Mouse (Mus musculus) small intestine, adult 2 months (tissue): Measurements from ENCODE around the gene Bnipl. TPM values are rescaled to one million over a fixed set of nuclear protein-coding genes. Genes with fewer than 3 reads are reported as not detected.

Source experiments
- H3K27ac ChIP-seq: fragments of 200-500 bp; 2 replicates; pipeline ENCODE4 v1.5.1; 2012; ENCODE audit warnings: low read depth, low read length, control low read depth, inconsistent platforms; ENCODE audit not compliant: insufficient read depth
- H3K27me3 ChIP-seq: fragments of 200-500 bp; 2 replicates; pipeline ENCODE4 v1.6.1; 2012; ENCODE audit warnings: mild to moderate bottlenecking, moderate library complexity, low read length, inconsistent platforms; ENCODE audit not compliant: control insufficient read depth, insufficient read depth
- H3K36me3 ChIP-seq: fragments of 200-500 bp; 2 replicates; pipeline ENCODE4 v1.6.1; 2012; ENCODE audit warnings: mild to moderate bottlenecking, low read length, control low read depth, inconsistent platforms; ENCODE audit not compliant: control insufficient read depth, insufficient read depth
- H3K4me1 ChIP-seq: fragments of 200-500 bp; 2 replicates; pipeline ENCODE4 v1.6.1; 2012; ENCODE audit warnings: low read length, inconsistent platforms, mixed read lengths; ENCODE audit not compliant: control insufficient read depth, insufficient read depth, insufficient read length
- H3K4me3 ChIP-seq: fragments of 200-500 bp; 2 replicates; pipeline ENCODE4 v1.5.1; 2012; ENCODE audit warnings: low read depth, mild to moderate bottlenecking, control low read depth, inconsistent platforms, low read length, moderate library complexity
- CTCF ChIP-seq: fragments of 200-500 bp; IDR thresholded peaks from 2 replicates; pipeline ENCODE4 v1.5.1; 2012; ENCODE audit warnings: low read depth, mild to moderate bottlenecking, control low read depth, inconsistent platforms, low read length, moderate library complexity, mixed read lengths; ENCODE audit not compliant: insufficient replicate concordance, insufficient read length; ENCODE audit errors: extremely low read depth
- POLR2A ChIP-seq: fragments of 200-500 bp; IDR thresholded peaks from 2 replicates; pipeline ENCODE4 v1.6.1; 2012; ENCODE audit warnings: low read depth, mild to moderate bottlenecking, control low read depth, inconsistent platforms, low read length, moderate library complexity
- WGBS: fragments of 180-500 bp; shearing (Covaris S2); methylation state at CpG from one replicate; pipeline ENCODE4 v1.1.7; 2018; 5-methylcytosine and 5-hydroxymethylcytosine counted together
- polyA plus RNA-seq: library from polyadenylated mRNA; depleted of rRNA; stranded (reverse); fragments of >200 nt; gene quantifications from 2 replicates; pipeline ENCODE4 v1.2.3, GENCODE M21; 2012; rRNA removed

The Bnipl gene
- polyA plus RNA-seq = 0.16 and 0.58 TPM in 2 replicates

DNA sequence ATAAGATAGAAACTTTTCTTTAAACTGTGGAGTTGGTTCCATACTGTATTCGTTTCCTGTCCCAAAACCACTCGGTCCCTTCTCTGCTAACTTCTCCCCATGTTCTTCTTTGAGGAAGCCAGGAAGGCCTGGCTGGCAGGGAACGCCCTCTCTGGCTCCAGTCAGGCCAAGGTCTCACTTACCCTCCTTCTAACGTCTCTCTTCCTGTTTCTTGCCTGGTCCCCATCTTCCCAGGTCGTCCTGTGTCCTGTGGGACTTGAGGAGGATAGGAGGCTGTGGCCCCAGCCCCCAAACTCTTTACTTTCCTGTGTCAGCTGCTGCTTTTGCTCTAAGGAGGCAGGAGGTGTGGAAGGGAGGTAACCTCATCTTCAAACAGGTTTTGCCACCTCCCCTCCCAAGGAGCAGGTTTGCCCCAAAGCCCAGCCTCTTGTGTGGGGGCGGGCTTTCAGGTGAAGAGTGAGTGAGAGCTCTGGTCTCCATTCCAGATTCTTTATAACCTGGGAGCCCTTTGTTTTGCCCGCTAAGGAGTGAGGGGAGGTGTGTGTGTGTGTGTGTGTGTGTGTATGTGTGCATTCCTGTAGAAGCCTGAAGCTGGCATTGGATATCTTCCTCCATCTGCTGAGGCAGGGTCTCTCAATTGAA, at the start of gene Bnipl:
Gene Bnipl (minus strand): TSS at position 411 of the 642 bp plus-strand sequence.
- WGBS = 42% methylated on average over 7 of the region's 7 CpGs
- Histone ChIP-seq H3K36me3 (peaks cover 9% of the 10 kb centered on the region; the same call in 1 of the 2 replicates), H3K4me1 (no peaks in the 10 kb centered on the region), H3K27me3 (no peaks in the 10 kb centered on the region), H3K27ac (no peak within 1 kb of the TSS), H3K4me3 (no peak within 1 kb of the TSS)
- TF ChIP-seq CTCF (no peak), POLR2A (no peak)

- peaks cover 24% of the 10 kb centered on the region; the same call in 1 of the 2 replicates for H3K4me1 ChIP-seq
- peaks cover 26% of the 10 kb centered on the region for H3K36me3 ChIP-seq
- WGBS = 25% methylated on average over 7 of the region's 7 CpGs
- peak overlapping the region; percentile 58 for H3K27ac ChIP-seq
- H3K4me3 ChIP-seq = no peak overlapping the region
- H3K27me3 ChIP-seq = no peaks in the 10 kb centered on the region
- TF ChIP-seq POLR2A = no peak
- no peak for TF ChIP-seq CTCF
Observed at GRCm38 (mm10) chr3:95298018-95298417, 47.0 kb upstream of the Bnipl start.

GRCm38 (mm10) chr3:95296103-95296469, 45.1 kb upstream of the Bnipl start:
- H3K27ac ChIP-seq = no peak overlapping the region
- 7% methylated on average over 5 of the region's 5 CpGs for WGBS
- H3K4me1 ChIP-seq = peaks cover 22% of the 10 kb centered on the region; the same call in 1 of the 2 replicates

DNA sequence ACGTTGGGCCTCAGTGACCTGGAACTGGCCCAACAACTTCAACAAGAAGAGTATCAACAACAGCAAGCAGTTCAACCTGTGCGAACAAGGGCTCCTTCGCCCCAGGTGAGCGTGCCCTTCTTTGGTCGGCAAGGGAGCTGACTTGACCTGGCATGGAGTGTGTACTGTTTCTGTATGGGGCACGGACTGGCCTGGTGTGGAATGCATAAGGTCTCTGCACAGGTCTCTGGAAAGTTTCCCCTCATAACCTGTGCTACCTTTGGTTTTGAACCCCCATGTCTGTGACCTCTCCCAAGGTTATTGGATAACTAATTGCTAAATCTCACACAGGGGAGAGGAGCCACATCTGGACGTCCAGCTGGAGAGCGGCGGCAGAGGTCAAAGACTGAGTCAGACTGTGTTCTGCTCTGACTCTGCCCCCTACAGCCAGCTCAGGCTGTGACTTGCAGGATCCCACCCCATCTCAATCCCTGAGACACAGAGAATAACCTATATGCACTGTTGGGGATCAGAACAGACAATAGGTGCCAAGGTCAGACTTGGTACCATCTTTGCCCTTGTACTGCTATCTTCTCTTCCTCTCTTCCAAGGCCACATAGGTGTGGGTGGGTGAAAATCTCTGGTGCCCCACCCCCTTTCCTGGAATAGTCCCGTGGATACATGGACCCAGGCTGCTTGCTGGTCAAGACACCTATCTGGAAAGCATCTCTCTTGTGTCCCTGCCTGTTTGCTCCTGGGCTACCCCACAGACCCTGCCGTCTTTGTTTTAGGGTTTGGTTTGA, 44.5 kb upstream of the Bnipl start:
- Histone ChIP-seq H3K36me3 (peaks cover 48% of the 10 kb centered on the region), H3K27me3 (no peaks in the 10 kb centered on the region), H3K4me3 (no peak overlapping the region), H3K4me1 (peaks cover 22% of the 10 kb centered on the region; the same call in 1 of the 2 replicates), H3K27ac (no peak overlapping the region)
- no peak for TF ChIP-seq POLR2A
- no peak for TF ChIP-seq CTCF
- WGBS = 72% methylated on average over 11 of the region's 11 CpGs

More at GRCm38 (mm10) chr3:95296103-95296469, 45.1 kb upstream of the Bnipl start:
- H3K4me3 ChIP-seq = no peak overlapping the region
- peaks cover 42% of the 10 kb centered on the region for H3K36me3 ChIP-seq
- no peaks in the 10 kb centered on the region for H3K27me3 ChIP-seq
- TF ChIP-seq CTCF (peak; percentile 74; the same call in 1 of the 2 replicates), POLR2A (no peak)

DNA sequence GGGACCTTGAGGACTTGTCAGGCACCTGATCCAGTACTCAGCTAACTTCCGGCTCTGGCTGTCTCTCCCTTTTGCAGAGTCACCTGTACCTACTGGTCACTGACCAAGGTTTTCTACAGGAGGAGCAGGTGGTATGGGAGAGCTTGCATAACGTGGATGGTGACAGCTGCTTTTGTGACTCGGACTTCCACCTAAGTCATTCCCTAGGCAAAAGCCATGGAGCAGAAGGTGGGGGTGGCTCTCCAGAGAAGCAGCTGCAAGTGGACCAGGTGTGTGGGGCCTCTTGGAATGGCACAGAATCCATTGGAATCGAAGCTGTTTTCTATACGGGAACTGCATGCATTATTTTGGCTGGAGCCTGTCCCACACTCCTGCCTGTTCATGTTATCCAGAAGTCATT, 43.7 kb upstream of the Bnipl start:
- H3K27ac ChIP-seq = 0 out of 2 replicates have a peak overlapping the region, but pooled peaks have one; percentile 34
- TF ChIP-seq POLR2A (no peak), CTCF (no peak)
- H3K36me3 ChIP-seq = peaks cover 55% of the 10 kb centered on the region
- WGBS = 51% methylated on average over 5 of the region's 5 CpGs
- H3K27me3 ChIP-seq = no peaks in the 10 kb centered on the region
- peaks cover 22% of the 10 kb centered on the region; the same call in 1 of the 2 replicates for H3K4me1 ChIP-seq
- H3K4me3 ChIP-seq = no peak overlapping the region

DNA sequence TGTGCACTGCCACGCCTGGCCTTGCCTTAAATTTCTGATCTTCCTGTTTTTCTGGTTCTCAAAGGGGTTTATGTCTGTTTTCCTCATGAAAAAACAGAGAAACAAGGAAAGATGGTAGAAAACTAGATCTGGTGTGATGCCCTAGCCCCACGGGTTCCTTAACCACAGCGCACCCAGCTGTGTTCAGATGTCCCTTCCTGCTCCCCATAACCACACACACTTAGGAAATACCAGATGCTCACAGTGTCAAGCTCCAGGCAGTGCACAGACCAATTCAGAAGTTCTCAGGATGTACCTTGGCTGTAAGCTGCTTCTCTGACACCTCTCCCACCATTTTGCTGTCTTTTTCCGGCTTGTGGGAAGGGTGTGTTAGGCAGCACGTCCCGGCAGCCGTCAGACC, 43.3 kb upstream of the Bnipl start:
- TF ChIP-seq CTCF (no peak), POLR2A (no peak)
- Histone ChIP-seq H3K4me1 (peaks cover 22% of the 10 kb centered on the region; the same call in 1 of the 2 replicates), H3K27ac (0 out of 2 replicates have a peak overlapping the region, but pooled peaks have one; percentile 34), H3K27me3 (no peaks in the 10 kb centered on the region), H3K4me3 (no peak overlapping the region), H3K36me3 (peaks cover 58% of the 10 kb centered on the region)
- 56% methylated on average over 7 of the region's 7 CpGs for WGBS

DNA sequence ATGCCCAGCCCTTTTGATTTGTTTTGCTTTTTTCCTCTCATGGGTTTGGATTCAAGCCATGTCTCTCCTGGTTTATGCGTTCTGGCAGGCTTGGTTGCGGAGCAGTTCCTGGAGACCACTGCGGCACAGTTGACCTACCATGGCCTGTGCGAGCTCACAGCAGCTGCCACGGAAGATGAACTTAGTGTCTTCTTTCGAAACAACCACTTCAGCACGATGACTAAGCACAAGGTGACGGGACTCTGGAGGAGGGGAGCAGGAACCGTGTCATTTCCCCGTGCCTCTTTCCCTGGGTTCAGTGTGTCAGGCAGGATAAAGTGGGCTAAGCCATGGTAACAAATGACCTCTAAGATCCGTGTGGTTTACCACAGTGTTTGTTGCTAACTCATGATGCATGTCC, 42.5 kb upstream of the Bnipl start:
- Histone ChIP-seq H3K36me3 (peaks cover 61% of the 10 kb centered on the region), H3K4me3 (no peak overlapping the region), H3K4me1 (peaks cover 22% of the 10 kb centered on the region; the same call in 1 of the 2 replicates), H3K27ac (no peak overlapping the region), H3K27me3 (no peaks in the 10 kb centered on the region)
- 65% methylated on average over 11 of the region's 11 CpGs for WGBS
- TF ChIP-seq POLR2A (no peak), CTCF (no peak)
